Mouse (Mus musculus): ENCODE measurements at regions not wholly inside any gene's neighbourhood (a gene's known extent, or its start where the extent isn't known, plus 50 kb on each side); places are given as distances from the start of the nearest gene placed in this dataset.

GRCm38 (mm10) chr15:67850118-67850517 lies 1349.4 kb upstream of the Lrrc6 start:
- H3ac ChIP-seq (ENCODE audit: control insufficient read depth, insufficient read length): no peak overlapping the region
- H3K4me2 ChIP-seq (ENCODE audit: low read depth): no peak overlapping the region
- H3K79me2 ChIP-seq (ENCODE audit: control insufficient read depth, insufficient read depth): no peaks in the 10 kb centered on the region
- no peaks in the 10 kb centered on the region for H3K27me3 ChIP-seq (ENCODE audit: control insufficient read depth, insufficient read depth, insufficient read length)
- no peaks in the 10 kb centered on the region for H3K36me3 ChIP-seq (ENCODE audit: control insufficient read depth, insufficient read depth)
- TF ChIP-seq MYOD1 (IDR thresholded peaks at IDR 0.05; ENCODE audit: control insufficient read depth in 1 of 3, insufficient read length in 2 of 3, low read depth in 2 of 3) (no peak), TCF3 (IDR thresholded peaks at IDR 0.05; ENCODE audit: insufficient read length, low read depth) (no peak), SRF (IDR thresholded peaks at IDR 0.05; ENCODE audit: control insufficient read depth, insufficient read length, low read depth) (no peak), MAX (IDR thresholded peaks at IDR 0.05; ENCODE audit: low read depth) (no peak), REST (IDR thresholded peaks at IDR 0.05; ENCODE audit: insufficient read depth, insufficient read length) (no peak)
- H3K4me3 ChIP-seq: no peak overlapping the region

- Histone ChIP-seq H3K4me2 (ENCODE audit: low read depth) (no peak overlapping the region), H3K36me3 (ENCODE audit: control insufficient read depth, insufficient read depth) (no peaks in the 10 kb centered on the region), H3K27me3 (ENCODE audit: control insufficient read depth, insufficient read depth, insufficient read length) (no peaks in the 10 kb centered on the region), H3ac (ENCODE audit: control insufficient read depth, insufficient read length) (no peak overlapping the region), H3K4me3 (no peak overlapping the region), H3K79me2 (ENCODE audit: control insufficient read depth, insufficient read depth) (no peaks in the 10 kb centered on the region)
- TF ChIP-seq MYOD1 (IDR thresholded peaks at IDR 0.05; ENCODE audit: control insufficient read depth in 1 of 3, insufficient read length in 2 of 3, low read depth in 2 of 3): peak in 2 of 3 experiments; percentile 52 to 83
- no peak for TF ChIP-seq CEBPB (IDR thresholded peaks at IDR 0.05; ENCODE audit: insufficient read depth, poor library complexity, severe bottlenecking)
These were observed 1345.0 kb upstream of the Lrrc6 start for GRCm38 (mm10) chr15:67845707-67846106.

- Histone ChIP-seq H3K4me2 (ENCODE audit: low read depth) (no peak overlapping the region), H3K79me2 (ENCODE audit: control insufficient read depth, insufficient read depth) (no peaks in the 10 kb centered on the region), H3K4me3 (no peak overlapping the region), H3K27me3 (ENCODE audit: control insufficient read depth, insufficient read depth, insufficient read length) (no peaks in the 10 kb centered on the region), H3ac (ENCODE audit: control insufficient read depth, insufficient read length) (no peak overlapping the region), H3K36me3 (ENCODE audit: control insufficient read depth, insufficient read depth) (no peaks in the 10 kb centered on the region)
- TF ChIP-seq TCF3 (IDR thresholded peaks at IDR 0.05; ENCODE audit: insufficient read length, low read depth) (no peak), MYOD1 (IDR thresholded peaks at IDR 0.05; ENCODE audit: control insufficient read depth in 1 of 3, insufficient read length in 2 of 3, low read depth in 2 of 3) (no peak), TCF12 (IDR thresholded peaks at IDR 0.05; ENCODE audit: insufficient read depth, poor library complexity, severe bottlenecking) (no peak), SRF (IDR thresholded peaks at IDR 0.05; ENCODE audit: control insufficient read depth, insufficient read length, low read depth) (no peak), USF1 (IDR thresholded peaks at IDR 0.05; ENCODE audit: low read depth) (no peak), MAX (IDR thresholded peaks at IDR 0.05; ENCODE audit: low read depth) (no peak), CEBPB (IDR thresholded peaks at IDR 0.05; ENCODE audit: insufficient read depth, poor library complexity, severe bottlenecking) (no peak), E2F4 (IDR thresholded peaks at IDR 0.05; ENCODE audit: insufficient read depth) (no peak), REST (IDR thresholded peaks at IDR 0.05; ENCODE audit: insufficient read depth, insufficient read length) (no peak), POLR2A (IDR thresholded peaks at IDR 0.05; ENCODE audit: insufficient read length, low read depth) (no peak), MYOG (IDR thresholded peaks at IDR 0.05; ENCODE audit: control insufficient read depth in 1 of 3, insufficient read depth in 1 of 3, insufficient read length in 2 of 3, low read depth in 2 of 3) (no peak), POLR2AphosphoS2 (IDR thresholded peaks at IDR 0.05; ENCODE audit: insufficient read length, low read depth) (no peak)
These were observed 1340.0 kb upstream of the Lrrc6 start for GRCm38 (mm10) chr15:67840671-67841070.

- H3K4me2 ChIP-seq (ENCODE audit: low read depth): no peak overlapping the region
- no peak for TF ChIP-seq TCF3 (IDR thresholded peaks at IDR 0.05; ENCODE audit: insufficient read length, low read depth)
- no peak for TF ChIP-seq TCF12 (IDR thresholded peaks at IDR 0.05; ENCODE audit: insufficient read depth, poor library complexity, severe bottlenecking)
- no peak for TF ChIP-seq POLR2AphosphoS2 (IDR thresholded peaks at IDR 0.05; ENCODE audit: insufficient read length, low read depth)
- no peak for TF ChIP-seq E2F4 (IDR thresholded peaks at IDR 0.05; ENCODE audit: insufficient read depth)
- no peak for TF ChIP-seq SRF (IDR thresholded peaks at IDR 0.05; ENCODE audit: control insufficient read depth, insufficient read length, low read depth)
- no peak for TF ChIP-seq MAX (IDR thresholded peaks at IDR 0.05; ENCODE audit: low read depth)
- no peak for TF ChIP-seq REST (IDR thresholded peaks at IDR 0.05; ENCODE audit: insufficient read depth, insufficient read length)
- TF ChIP-seq MYOD1 (IDR thresholded peaks at IDR 0.05; ENCODE audit: control insufficient read depth in 1 of 3, insufficient read length in 2 of 3, low read depth in 2 of 3): no peak
- TF ChIP-seq USF1 (IDR thresholded peaks at IDR 0.05; ENCODE audit: low read depth): no peak
These were observed 1325.2 kb upstream of the Lrrc6 start for GRCm38 (mm10) chr15:67825796-67826484.

GRCm38 (mm10) chr15:67823226-67823625 lies 1322.5 kb upstream of the Lrrc6 start:
- Histone ChIP-seq H3K79me2 (ENCODE audit: control insufficient read depth, insufficient read depth) (no peaks in the 10 kb centered on the region), H3ac (ENCODE audit: control insufficient read depth, insufficient read length) (no peak overlapping the region), H3K27me3 (ENCODE audit: control insufficient read depth, insufficient read depth, insufficient read length) (no peaks in the 10 kb centered on the region), H3K4me2 (ENCODE audit: low read depth) (no peak overlapping the region), H3K4me3 (no peak overlapping the region), H3K36me3 (ENCODE audit: control insufficient read depth, insufficient read depth) (no peaks in the 10 kb centered on the region)
- TF ChIP-seq SRF (IDR thresholded peaks at IDR 0.05; ENCODE audit: control insufficient read depth, insufficient read length, low read depth) (no peak), E2F4 (IDR thresholded peaks at IDR 0.05; ENCODE audit: insufficient read depth) (no peak), POLR2AphosphoS2 (IDR thresholded peaks at IDR 0.05; ENCODE audit: insufficient read length, low read depth) (no peak), MAX (IDR thresholded peaks at IDR 0.05; ENCODE audit: low read depth) (no peak), MYOD1 (IDR thresholded peaks at IDR 0.05; ENCODE audit: control insufficient read depth in 1 of 3, insufficient read length in 2 of 3, low read depth in 2 of 3) (no peak), CEBPB (IDR thresholded peaks at IDR 0.05; ENCODE audit: insufficient read depth, poor library complexity, severe bottlenecking) (no peak), MYOG (IDR thresholded peaks at IDR 0.05; ENCODE audit: control insufficient read depth in 1 of 3, insufficient read depth in 1 of 3, insufficient read length in 2 of 3, low read depth in 2 of 3) (no peak), POLR2A (IDR thresholded peaks at IDR 0.05; ENCODE audit: insufficient read length, low read depth) (no peak)

More at GRCm38 (mm10) chr15:67825796-67826484, 1325.2 kb upstream of the Lrrc6 start:
- Histone ChIP-seq H3ac (ENCODE audit: control insufficient read depth, insufficient read length) (no peak overlapping the region), H3K27me3 (ENCODE audit: control insufficient read depth, insufficient read depth, insufficient read length) (no peaks in the 10 kb centered on the region), H3K4me3 (no peak overlapping the region), H3K79me2 (ENCODE audit: control insufficient read depth, insufficient read depth) (no peaks in the 10 kb centered on the region), H3K36me3 (ENCODE audit: control insufficient read depth, insufficient read depth) (no peaks in the 10 kb centered on the region)

All from myocyte (in vitro differentiated cells).